Mouse (Mus musculus) NIH3T3 (cell line): ENCODE data around the gene Mgat5.

Experiments
- DNase-seq: peaks from one replicate; pipeline ENCODE4 v3.0.0-alpha.2; 2012; ENCODE audit warnings: low read depth

The Mgat5 gene

GRCm38 (mm10) chr1:127394716-127395115 lies 189.9 kb downstream of the Mgat5 start:
- DNase-seq, result no peak

GRCm38 (mm10) chr1:127395724-127396123 lies 190.9 kb downstream of the Mgat5 start:
- no peak for DNase-seq

- DNase-seq, result no peak
These were observed 191.9 kb downstream of the Mgat5 start for GRCm38 (mm10) chr1:127396569-127397349.

DNA sequence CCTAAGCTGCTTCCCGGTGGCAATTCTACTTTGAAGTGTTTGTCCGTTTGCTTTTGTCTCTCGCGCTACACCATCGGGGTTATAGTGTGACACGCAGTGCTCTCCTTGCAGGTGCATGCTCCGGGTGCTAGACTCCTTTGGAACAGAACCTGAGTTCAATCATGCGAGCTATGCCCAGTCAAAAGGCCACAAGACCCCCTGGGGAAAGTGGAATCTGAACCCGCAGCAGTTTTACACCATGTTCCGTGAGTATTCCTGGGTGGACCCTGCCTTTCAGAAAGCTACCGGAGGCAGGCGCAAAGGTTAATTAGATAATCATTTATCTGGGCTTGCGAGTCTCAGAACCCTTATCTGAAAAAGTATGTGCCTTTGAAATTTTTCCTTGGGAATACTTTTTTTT lies 192.6 kb downstream of the Mgat5 start:
- no peak for DNase-seq

DNA sequence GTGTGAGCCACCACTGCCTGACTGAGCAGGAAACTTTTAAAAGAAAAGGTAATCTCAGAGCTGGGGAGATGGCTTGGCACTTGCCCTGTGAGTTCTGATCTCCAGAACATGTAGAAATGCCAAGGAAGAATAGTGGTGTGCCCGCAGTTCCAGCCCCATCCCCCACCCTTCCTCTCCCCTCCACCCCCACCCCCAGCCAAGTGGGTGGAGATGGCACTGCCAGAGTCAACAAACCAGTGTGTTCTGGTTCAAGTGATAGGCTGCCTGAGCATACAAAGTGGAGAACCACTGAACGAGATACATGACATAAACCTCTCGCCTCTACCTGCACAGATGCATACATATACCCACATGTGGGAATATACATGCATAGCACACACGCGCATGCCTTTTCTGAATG lies 193.4 kb downstream of the Mgat5 start:
- no peak for DNase-seq

GRCm38 (mm10) chr1:127400198-127400597 lies 195.4 kb downstream of the Mgat5 start:
- DNase-seq, result no peak

DNA sequence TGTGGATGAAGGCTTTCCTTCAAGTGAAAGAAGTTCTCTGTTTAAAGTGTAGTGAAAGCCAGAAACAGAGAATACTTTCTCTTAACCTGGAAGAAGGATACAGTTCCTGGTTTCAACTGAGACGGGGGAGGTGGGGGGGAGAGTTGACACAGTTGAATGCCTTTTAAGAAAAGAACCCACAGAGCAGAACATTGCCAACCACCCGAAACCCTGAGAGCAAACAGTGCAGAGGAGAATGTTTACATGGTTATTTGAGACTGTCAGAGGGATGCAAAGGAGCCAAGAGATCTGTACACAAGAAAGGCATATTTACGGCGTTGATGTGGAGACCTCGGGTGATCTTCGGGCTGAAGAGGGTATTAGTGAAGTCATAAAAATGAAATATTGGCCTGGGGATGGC lies 195.9 kb downstream of the Mgat5 start:
- DNase-seq, result peak; percentile 13

GRCm38 (mm10) chr1:127404655-127405054 lies 199.8 kb downstream of the Mgat5 start:
- DNase-seq, result no peak

DNA sequence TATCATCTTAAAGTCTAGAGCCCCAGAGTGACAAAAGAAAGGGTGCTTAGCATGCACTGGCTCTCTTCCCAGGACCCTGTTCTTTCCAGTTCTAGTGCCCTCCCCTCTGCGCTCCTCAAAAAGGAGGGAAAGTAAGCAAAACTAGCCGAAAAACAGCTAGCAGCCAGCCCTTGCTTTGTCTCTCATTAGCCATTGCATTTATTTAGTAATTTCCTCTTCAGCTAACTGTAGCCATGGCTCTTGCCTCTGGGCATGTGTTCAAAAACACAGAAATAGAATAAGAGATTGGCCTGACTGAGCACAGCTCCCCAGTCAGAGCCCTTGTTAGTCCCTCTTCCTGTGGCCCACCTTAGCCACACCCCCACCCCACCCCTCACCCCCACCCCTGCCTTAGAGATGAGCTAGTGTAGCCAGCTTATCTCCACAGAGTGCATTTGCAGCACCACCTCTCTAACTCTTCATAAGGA lies 204.2 kb downstream of the Mgat5 start:
- DNase-seq, result no peak

DNA sequence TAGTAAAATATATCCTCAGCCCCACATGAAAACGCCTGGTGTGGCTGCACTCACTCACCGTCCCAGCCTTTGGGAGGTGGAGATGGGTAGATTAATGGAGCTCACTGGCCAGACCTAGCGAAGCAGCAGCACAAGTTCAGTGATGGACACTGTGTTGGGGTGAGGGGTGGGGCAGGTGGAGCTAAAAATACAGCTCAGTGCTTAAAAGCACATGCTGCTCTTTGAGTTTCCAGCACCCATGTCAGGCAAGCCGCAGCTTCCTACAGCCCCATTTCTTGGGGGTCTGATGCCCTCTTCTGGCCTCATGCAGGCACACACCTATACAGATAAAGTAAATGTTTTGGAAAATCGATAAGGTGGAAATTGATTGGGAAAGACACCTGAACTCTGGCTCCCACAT lies 204.7 kb downstream of the Mgat5 start:
- peak; percentile 38 for DNase-seq

DNA sequence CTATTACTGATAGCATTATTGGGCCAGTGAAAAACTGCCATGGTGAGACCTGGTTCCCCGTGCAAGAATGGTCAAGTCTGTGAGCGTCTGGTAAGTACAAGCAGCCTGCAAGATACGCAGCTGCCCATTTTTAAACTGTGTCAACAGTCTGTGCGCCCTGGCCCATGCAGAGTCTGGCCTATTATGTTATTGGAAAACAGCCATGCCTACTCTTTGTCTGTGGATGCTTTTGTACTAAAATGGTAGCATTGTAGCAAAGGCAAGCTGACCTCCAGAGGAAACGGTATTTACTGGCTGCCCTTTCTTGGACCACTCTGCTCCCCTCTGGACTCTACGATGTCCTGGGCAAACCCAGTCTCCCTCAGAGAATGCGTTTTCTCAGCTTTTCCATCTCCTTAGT lies 209.7 kb downstream of the Mgat5 start:
- DNase-seq, result no peak

GRCm38 (mm10) chr1:127415896-127416295 lies 211.1 kb downstream of the Mgat5 start:
- DNase-seq, result no peak

DNA sequence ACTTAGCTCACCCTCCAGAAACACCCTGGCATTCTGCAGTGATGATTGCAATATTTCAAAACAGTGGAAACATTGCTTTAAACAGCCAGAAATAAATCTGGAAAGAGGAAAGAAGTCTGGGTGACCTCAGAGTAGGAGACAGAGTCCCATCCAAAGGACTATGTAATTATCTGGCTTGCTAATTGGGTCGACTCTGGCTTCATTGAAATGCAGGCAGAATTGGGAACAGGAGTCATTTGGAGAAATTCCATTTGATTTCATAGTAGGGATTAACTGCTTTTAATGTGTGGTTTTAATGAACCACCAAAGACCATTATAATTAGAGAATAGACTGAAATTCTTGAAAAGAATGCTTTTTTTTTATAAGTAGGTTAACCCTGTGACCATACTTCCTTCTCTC lies 212.2 kb downstream of the Mgat5 start:
- DNase-seq, result no peak

- DNase-seq, result no peak
These were observed 214.2 kb downstream of the Mgat5 start for GRCm38 (mm10) chr1:127418916-127419575.

DNA sequence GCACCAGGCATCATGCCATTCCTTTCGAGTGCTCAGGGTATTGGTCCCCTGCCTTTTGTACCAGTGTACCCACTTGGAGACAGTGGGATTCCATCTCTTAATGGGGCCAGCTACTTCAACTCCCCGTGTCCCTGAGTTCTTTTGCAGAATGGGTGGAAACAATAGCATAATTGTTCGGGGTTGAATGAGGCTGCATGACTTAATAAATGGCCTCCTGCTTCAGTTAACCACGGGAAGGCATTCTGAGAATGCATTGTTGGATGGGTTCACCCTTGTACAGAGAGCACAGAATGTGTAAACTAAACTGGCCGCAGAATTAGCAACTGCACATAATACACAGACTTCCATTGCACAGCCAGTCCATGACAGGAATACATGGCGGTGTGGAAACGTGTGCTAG lies 214.8 kb downstream of the Mgat5 start:
- peak; percentile 56 for DNase-seq

- DNase-seq, result no peak
These were observed 215.6 kb downstream of the Mgat5 start for GRCm38 (mm10) chr1:127420383-127420782.

DNA sequence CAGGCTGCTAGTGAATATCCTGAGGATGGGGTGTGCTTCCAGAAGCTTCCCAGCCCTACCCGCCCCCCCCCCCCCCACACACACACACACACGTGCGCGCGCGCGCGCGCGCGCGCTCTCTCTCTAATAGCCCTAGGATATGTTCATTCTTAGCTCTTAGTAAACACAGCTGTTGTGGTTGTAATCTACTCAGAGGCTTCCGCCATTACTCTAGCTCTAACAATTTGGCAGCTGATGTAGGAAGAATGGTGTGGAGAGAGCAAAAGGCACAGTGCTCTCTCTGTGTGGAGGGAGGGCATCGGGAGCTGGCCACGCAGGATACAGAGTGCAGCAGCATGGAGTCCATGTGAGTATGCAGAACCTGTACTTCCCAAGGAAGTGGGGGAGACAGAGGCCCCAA lies 216.0 kb downstream of the Mgat5 start:
- no peak for DNase-seq

GRCm38 (mm10) chr1:127422565-127422964 lies 217.8 kb downstream of the Mgat5 start:
- DNase-seq, result no peak

- peak; percentile 87 for DNase-seq
These were observed 220.3 kb downstream of the Mgat5 start for GRCm38 (mm10) chr1:127425021-127425532.

DNA sequence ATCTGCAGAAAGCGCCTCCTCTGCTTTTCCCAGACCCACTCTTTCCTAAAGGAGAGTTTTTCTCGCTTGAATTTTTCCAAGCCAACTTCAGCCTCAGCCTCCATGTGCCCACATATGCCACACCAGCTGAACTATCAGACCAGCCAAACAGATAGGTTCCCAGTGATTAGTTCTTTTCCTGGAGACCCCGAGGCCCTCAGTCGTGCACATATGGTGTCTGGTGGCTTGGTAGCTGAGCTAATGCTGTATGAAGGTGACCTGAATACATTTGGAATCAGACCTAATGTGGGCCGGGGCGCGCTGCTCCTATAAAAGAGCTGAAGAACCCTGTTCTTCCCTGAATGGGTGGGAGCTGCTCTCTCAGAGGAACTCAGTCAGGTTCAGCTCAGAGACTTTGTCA lies 225.5 kb downstream of the Mgat5 start:
- no peak for DNase-seq

DNA sequence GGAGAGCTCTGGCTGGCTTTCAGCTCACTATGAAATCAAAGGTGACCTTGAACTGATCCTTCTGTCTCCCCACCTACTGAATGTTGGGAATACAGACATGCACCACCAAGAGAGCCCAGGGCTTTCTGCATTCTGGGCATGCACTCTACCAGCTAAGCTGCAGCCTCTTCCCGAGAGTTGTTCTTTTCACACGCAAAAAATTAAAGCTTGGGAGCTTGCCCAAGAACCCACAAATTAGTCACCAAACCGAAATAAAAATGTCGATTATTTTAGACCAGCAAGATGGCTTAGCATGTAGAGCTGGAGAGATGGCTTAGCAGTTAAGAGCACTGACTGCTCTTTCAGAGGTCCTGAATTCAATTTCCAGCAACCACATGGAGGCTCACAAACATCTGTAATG lies 230.0 kb downstream of the Mgat5 start:
- peak; percentile 73 for DNase-seq

DNA sequence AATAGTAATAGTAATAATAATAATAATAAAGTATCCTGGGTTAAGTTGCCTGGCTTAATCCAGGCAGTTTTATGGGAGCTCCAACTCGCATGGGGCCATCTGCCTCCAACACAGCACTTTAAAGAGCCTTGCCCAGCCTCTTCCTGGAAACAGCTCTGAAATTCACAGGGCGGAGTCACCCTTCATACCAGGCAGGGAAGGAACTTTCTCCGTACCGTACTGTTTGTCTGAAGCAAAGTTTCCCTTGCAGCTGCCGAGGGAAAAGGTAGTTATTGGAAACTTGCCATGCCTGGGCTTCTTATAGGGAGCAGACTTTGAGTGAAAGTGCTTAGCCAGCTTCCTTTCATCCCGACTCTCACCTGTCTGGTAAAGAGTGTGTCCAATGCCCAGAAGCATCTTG lies 232.3 kb downstream of the Mgat5 start:
- no peak for DNase-seq

GRCm38 (mm10) chr1:127439452-127439891 lies 234.7 kb downstream of the Mgat5 start:
- DNase-seq, result no peak
